Mouse (Mus musculus): ENCODE data around the gene Isy1.

- no peak for TF ChIP-seq POLR2A (IDR thresholded peaks at IDR 0.05; ENCODE audit: extremely low read depth, insufficient read depth, low read length)
- TF ChIP-seq CTCF (IDR thresholded peaks at IDR 0.05; ENCODE audit: low read depth, low read length) = no peak
Measured at GRCm38 (mm10) chr6:87795385-87796150, 43.0 kb downstream of the Isy1 start.

Measured in liver, adult 2 months (tissue).